Comparison of ENCODE assay signal across 1 mouse cellular context in genomic region chrX:7722691-7723090, GRCm38 (mm10).
TF ChIP-seq lines count a peak whose summit lies in the region.

No protein-coding gene starts in this region.

TF ChIP-seq in CH12.LX, 34 proteins besides CTCF, POLR2A, EP300 and RAD21 (continued from another document):
- no peak for TF ChIP-seq JUND (conservative IDR thresholded peaks at IDR 0.05; ENCODE audit: low read depth, low read length)
- TF ChIP-seq E2F4 (IDR thresholded peaks at IDR 0.05; ENCODE audit: insufficient replicate concordance, low read depth, low read length): no peak
- no peak for TF ChIP-seq KAT2A (IDR thresholded peaks at IDR 0.05; ENCODE audit: insufficient replicate concordance, low read length)
- TF ChIP-seq PAX5 (IDR thresholded peaks at IDR 0.05; ENCODE audit: low read length): no peak
- no peak for TF ChIP-seq JUN (IDR thresholded peaks at IDR 0.05; ENCODE audit: insufficient read depth, low read depth, low read length)
- no peak for TF ChIP-seq ELF1 (IDR thresholded peaks at IDR 0.05; ENCODE audit: low read depth, low read length)
